Mouse (Mus musculus): ENCODE data around the gene Slc24a3. TPM values are rescaled to one million over a fixed set of nuclear protein-coding genes. Genes with fewer than 3 reads are reported as not detected.

Gene Slc24a3
- polyA plus RNA-seq, 1 experiment from 2014 or later, result 0.64 TPM

DNA sequence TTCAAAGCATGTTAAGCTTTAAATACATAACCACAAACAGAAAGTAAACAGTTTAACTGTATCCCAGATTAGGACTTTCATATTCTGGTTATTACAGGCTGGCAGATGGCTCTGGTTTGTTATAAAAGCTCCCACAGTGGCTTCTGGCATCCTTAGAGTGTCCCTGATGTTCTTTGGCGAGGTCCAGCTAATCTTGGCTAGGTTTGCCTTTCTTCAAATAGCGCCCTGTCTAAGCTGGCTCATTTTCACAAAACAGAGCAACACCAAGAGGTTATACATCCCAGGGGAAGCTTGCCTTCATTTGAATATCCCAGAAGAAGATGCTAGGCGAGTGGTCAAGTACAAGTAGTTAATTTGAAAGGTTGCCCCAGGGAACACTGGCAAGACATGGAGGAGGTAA, 354.5 kb downstream of the Slc24a3 start:
- Histone ChIP-seq H3K27me3 (ENCODE audit: low read depth, poor library complexity, severe bottlenecking) (no peaks in the 10 kb centered on the region), H3K4me3 (no peak overlapping the region), H3K27ac (replicated peaks) (no peak overlapping the region), H3K9me3 (replicated peaks) (no peaks in the 10 kb centered on the region), H3K4me1 (no peaks in the 10 kb centered on the region), H3K36me3 (no peaks in the 10 kb centered on the region)
- DNase-seq (ENCODE audit: low spot score), result no peak
- WGBS, result 77% methylated on average over 3 of the region's 3 CpGs

DNA sequence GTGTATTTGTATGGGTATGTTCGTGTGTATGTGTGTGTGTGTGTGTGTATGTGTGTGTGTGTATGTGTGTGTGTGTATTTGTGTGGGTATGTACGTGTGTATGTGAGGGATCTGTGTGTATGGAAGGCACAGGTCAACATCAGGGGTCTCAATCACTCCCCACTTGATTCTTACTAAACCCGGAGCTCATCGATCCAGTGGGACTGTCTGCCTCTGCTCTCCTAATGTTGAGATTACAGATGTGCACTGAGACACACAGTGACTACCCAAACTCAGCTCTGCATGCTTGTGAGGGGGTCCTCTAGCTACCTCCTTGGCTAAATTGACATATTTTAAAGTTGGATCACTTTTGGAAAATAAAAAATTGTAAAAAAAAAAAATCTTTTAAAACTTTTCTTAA, 355.8 kb downstream of the Slc24a3 start:
- no peak for DNase-seq (ENCODE audit: low spot score)
- no peaks in the 10 kb centered on the region for H3K4me1 ChIP-seq
- H3K9me3 ChIP-seq (replicated peaks), result no peaks in the 10 kb centered on the region
- no peak overlapping the region for H3K4me3 ChIP-seq
- WGBS, result 82% methylated on average over 4 of the region's 4 CpGs
- H3K27me3 ChIP-seq (ENCODE audit: low read depth, poor library complexity, severe bottlenecking), result no peaks in the 10 kb centered on the region
- H3K27ac ChIP-seq (replicated peaks), result no peak overlapping the region
- no peaks in the 10 kb centered on the region for H3K36me3 ChIP-seq

GRCm38 (mm10) chr2:145527151-145527550, 359.6 kb downstream of the Slc24a3 start:
- H3K27me3 ChIP-seq (ENCODE audit: low read depth, poor library complexity, severe bottlenecking), result no peaks in the 10 kb centered on the region
- WGBS, result 78% methylated on average over 1 of the region's 1 CpGs
- H3K36me3 ChIP-seq, result no peaks in the 10 kb centered on the region
- H3K27ac ChIP-seq (replicated peaks), result no peak overlapping the region
- DNase-seq (ENCODE audit: low spot score), result no peak
- H3K9me3 ChIP-seq (replicated peaks), result no peaks in the 10 kb centered on the region
- no peak overlapping the region for H3K4me3 ChIP-seq
- no peaks in the 10 kb centered on the region for H3K4me1 ChIP-seq

DNA sequence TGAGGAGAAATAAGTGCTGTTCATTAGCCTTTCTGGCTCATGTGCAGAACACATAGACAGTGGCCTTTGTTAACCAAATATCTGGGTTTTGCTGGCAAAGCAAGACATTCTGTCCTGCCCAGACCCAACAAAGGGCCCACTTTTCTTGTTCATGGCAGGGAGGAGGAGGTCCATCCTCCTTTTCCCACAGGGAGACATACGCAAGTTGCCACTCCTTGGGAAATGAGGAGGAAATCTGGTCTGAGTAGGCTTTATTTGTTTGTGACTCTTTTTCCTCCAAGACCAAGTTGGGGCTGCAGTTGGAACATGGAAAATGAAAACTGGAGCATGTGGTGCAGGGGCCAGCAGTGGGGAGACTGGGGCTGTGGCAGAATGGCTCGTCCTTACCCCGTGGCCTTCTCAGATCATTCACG, 363.4 kb downstream of the Slc24a3 start:
- H3K27me3 ChIP-seq (ENCODE audit: low read depth, poor library complexity, severe bottlenecking), result no peaks in the 10 kb centered on the region
- DNase-seq (ENCODE audit: low spot score), result peak; percentile 14
- H3K36me3 ChIP-seq, result no peaks in the 10 kb centered on the region
- 0 out of 2 replicates have a peak overlapping the region, but pooled peaks have one; percentile 17 for H3K27ac ChIP-seq (replicated peaks)
- H3K9me3 ChIP-seq (replicated peaks), result no peaks in the 10 kb centered on the region
- H3K4me1 ChIP-seq, result no peaks in the 10 kb centered on the region
- WGBS, result 78% methylated on average over 4 of the region's 4 CpGs
- H3K4me3 ChIP-seq, result no peak overlapping the region

DNA sequence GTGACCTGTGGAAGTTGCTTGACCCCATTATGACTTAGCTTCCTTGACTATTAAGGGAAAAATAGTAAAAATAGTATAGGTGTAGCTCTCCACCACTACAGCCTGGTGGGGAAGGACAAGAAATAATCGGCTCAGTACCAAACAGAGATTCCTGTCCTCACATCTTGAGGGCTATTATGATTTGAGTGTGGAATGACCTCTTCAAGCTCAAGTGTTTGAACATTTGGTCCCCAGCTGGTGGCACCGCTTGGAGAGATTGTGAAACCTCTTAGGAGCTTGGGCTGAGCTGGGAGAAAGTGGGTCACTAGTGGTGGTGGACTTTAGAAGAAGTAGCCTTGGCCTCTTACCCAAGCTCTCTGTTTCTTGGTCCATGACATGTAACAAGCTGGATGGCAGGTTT, 365.5 kb downstream of the Slc24a3 start:
- no peak overlapping the region for H3K27ac ChIP-seq (replicated peaks)
- H3K9me3 ChIP-seq (replicated peaks), result no peaks in the 10 kb centered on the region
- H3K27me3 ChIP-seq (ENCODE audit: low read depth, poor library complexity, severe bottlenecking), result no peaks in the 10 kb centered on the region
- no peak for DNase-seq (ENCODE audit: low spot score)
- H3K4me3 ChIP-seq, result no peak overlapping the region
- 89% methylated on average over 2 of the region's 2 CpGs for WGBS
- H3K36me3 ChIP-seq, result no peaks in the 10 kb centered on the region
- no peaks in the 10 kb centered on the region for H3K4me1 ChIP-seq

DNA sequence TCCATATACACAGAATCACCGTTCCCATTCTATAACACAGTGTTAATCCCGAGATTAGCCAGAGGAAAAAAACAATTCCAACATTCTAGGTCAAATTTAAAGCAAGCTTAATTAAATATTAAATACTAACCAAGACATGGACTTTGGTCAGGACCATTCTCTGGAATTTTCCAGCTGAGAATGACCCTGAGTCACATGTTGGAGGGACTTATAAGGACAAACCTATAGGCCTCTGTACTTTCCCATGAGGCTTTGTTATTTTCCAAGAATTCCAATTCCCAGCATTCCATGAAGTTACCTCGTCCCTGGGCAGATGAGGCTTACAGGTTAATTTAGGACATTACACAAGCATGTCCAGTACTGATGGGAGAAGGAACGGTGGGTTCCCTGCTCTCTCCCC, 367.8 kb downstream of the Slc24a3 start:
- H3K9me3 ChIP-seq (replicated peaks), result no peaks in the 10 kb centered on the region
- no peak for DNase-seq (ENCODE audit: low spot score)
- H3K27ac ChIP-seq (replicated peaks), result no peak overlapping the region
- no peaks in the 10 kb centered on the region for H3K4me1 ChIP-seq
- 88% methylated on average over 4 of the region's 4 CpGs for WGBS
- no peaks in the 10 kb centered on the region for H3K27me3 ChIP-seq (ENCODE audit: low read depth, poor library complexity, severe bottlenecking)
- no peaks in the 10 kb centered on the region for H3K36me3 ChIP-seq
- H3K4me3 ChIP-seq, result no peak overlapping the region

DNA sequence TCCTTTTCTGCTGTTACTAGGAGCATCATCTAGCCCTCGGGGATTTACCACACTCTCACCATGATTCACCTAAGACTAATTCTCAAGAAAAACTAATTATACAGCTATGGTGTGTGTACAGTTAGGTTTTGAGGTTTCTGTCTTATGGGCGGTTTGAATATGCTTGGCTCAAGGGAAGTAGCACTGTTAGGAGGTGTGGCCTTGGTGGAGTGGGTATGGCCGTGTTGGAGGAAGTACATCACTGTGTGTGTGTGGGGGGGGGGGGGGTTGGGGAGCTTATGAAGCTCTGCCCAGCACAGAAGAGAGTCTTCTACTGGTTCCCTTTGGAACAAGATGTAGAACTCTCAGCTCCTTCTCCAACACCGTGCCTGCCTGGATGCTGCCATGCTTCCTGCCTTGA, 368.2 kb downstream of the Slc24a3 start:
- H3K9me3 ChIP-seq (replicated peaks), result no peaks in the 10 kb centered on the region
- DNase-seq (ENCODE audit: low spot score), result no peak
- H3K4me1 ChIP-seq, result no peaks in the 10 kb centered on the region
- no peak overlapping the region for H3K27ac ChIP-seq (replicated peaks)
- H3K4me3 ChIP-seq, result no peak overlapping the region
- WGBS, result 89% methylated on average over 4 of the region's 4 CpGs
- no peaks in the 10 kb centered on the region for H3K27me3 ChIP-seq (ENCODE audit: low read depth, poor library complexity, severe bottlenecking)
- no peaks in the 10 kb centered on the region for H3K36me3 ChIP-seq

DNA sequence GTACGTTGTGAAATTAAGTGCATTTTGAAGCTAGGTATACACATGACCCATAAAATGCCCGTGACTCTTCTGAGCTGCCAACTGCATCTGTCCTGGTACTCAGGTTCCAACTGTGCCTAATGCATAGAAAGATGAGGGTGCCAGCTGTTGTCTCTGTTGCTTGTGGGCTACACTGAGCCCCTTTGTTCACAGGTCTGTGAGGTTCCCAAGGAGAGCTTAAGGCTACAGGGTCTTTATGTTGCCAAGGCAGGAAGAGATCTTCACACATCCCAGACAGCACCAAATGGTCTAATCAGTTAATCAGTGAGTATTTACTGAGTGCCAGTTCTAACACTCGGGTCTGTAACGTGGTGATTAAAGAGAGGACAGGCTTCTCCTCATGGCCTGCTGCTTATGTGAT, 369.4 kb downstream of the Slc24a3 start:
- Histone ChIP-seq H3K36me3 (no peaks in the 10 kb centered on the region), H3K9me3 (replicated peaks) (no peaks in the 10 kb centered on the region), H3K4me3 (no peak overlapping the region), H3K4me1 (no peaks in the 10 kb centered on the region), H3K27me3 (ENCODE audit: low read depth, poor library complexity, severe bottlenecking) (no peaks in the 10 kb centered on the region), H3K27ac (replicated peaks) (no peak overlapping the region)
- 83% methylated on average over 4 of the region's 4 CpGs for WGBS
- no peak for DNase-seq (ENCODE audit: low spot score)

- H3K4me1 ChIP-seq, result no peaks in the 10 kb centered on the region
- no peak overlapping the region for H3K27ac ChIP-seq (replicated peaks)
- H3K27me3 ChIP-seq (ENCODE audit: low read depth, poor library complexity, severe bottlenecking), result no peaks in the 10 kb centered on the region
- WGBS, result 93% methylated on average over 1 of the region's 1 CpGs
- DNase-seq (ENCODE audit: low spot score), result no peak
- H3K36me3 ChIP-seq, result no peaks in the 10 kb centered on the region
- no peaks in the 10 kb centered on the region for H3K9me3 ChIP-seq (replicated peaks)
- H3K4me3 ChIP-seq, result no peak overlapping the region
Observed at GRCm38 (mm10) chr2:145541695-145542094, 374.1 kb downstream of the Slc24a3 start.

- no peaks in the 10 kb centered on the region for H3K4me1 ChIP-seq
- H3K9me3 ChIP-seq (replicated peaks), result no peaks in the 10 kb centered on the region
- H3K27ac ChIP-seq (replicated peaks), result no peak overlapping the region
- 71% methylated on average over 3 of the region's 3 CpGs for WGBS
- DNase-seq (ENCODE audit: low spot score), result no peak
- no peaks in the 10 kb centered on the region for H3K36me3 ChIP-seq
- H3K4me3 ChIP-seq, result no peak overlapping the region
- H3K27me3 ChIP-seq (ENCODE audit: low read depth, poor library complexity, severe bottlenecking), result no peaks in the 10 kb centered on the region
Observed at GRCm38 (mm10) chr2:145546071-145546470, 378.5 kb downstream of the Slc24a3 start.

DNA sequence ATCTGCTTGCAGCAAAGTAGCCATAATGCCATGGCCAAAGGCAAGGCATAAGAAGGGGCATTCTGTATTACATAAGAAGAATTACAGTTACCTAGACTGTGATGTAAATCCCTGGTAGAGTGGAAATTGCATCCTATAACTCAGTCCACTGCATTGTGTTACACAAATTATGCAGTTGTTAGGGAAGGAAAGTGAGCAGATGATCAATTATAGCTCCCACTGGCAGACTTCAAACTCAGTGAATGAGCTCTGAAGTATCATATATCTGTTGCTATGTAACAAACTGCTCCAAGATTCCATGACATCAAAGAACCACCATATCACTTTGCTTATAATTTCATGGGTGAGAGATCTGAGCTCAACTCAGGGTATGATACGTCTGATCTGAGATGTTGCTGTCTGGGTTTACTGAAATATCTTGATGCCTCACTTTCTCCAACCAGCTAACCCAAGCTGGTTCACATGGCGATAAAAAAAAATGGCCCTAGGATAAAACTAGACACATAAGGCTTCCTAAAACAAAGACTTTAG, 387.2 kb downstream of the Slc24a3 start:
- H3K4me1 ChIP-seq, result no peaks in the 10 kb centered on the region; the same call in 1 of the 2 replicates
- no peak overlapping the region for H3K27ac ChIP-seq (replicated peaks)
- H3K9me3 ChIP-seq (replicated peaks), result no peaks in the 10 kb centered on the region
- WGBS, result 93% methylated on average over 2 of the region's 2 CpGs
- H3K36me3 ChIP-seq, result no peaks in the 10 kb centered on the region
- H3K4me3 ChIP-seq, result no peak overlapping the region
- DNase-seq (ENCODE audit: low spot score), result no peak
- no peaks in the 10 kb centered on the region for H3K27me3 ChIP-seq (ENCODE audit: low read depth, poor library complexity, severe bottlenecking)

DNA sequence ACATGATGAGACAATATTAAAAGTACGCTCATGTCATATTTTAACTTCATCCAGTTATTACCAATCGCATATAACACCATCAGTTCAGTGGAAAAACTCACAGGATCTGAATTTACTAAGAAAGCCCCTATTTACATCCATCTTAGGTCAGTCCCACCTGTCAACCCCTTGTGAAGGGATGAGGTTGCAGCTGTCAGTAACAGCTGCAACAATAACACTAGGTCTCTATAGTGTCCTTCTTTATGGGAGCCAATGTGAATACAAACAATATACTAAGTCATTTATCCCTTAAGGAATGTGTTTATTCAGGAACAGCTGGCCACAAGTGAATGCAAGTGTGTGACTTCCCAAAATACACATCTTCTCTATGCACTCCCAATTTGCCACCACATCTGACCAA, 388.2 kb downstream of the Slc24a3 start:
- Histone ChIP-seq H3K36me3 (no peaks in the 10 kb centered on the region), H3K27ac (replicated peaks) (no peak overlapping the region), H3K9me3 (replicated peaks) (no peaks in the 10 kb centered on the region), H3K4me1 (no peaks in the 10 kb centered on the region; the same call in 1 of the 2 replicates), H3K27me3 (ENCODE audit: low read depth, poor library complexity, severe bottlenecking) (no peaks in the 10 kb centered on the region), H3K4me3 (no peak overlapping the region)
- DNase-seq (ENCODE audit: low spot score), result no peak
- WGBS, result 83% methylated on average over 2 of the region's 2 CpGs

DNA sequence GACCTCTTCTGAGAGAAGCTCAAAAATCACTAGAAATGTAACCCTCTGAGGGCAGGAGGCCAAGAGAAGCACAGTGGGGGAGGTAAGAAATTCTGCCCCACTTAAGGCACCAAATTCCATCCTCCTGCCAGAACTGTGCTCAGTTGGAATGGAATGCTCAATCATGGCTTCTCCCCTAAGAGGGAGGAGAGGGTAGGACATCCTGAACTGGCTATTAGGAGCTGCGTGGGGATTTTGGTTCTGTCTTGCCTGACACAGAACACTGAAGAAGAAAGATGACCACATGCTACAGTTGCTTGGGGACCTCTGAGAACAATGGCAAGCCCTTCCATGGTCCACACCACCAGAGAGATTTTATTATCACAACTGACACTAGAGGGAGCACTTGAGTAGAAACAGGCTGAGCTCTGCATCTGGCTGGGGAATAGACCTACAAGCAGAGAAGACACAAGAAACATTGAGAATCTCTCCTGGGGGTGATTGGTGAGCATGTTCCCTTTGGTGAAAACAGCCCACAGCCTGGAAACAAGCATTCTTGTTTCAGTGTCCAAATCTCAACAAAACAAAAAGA, 389.9 kb downstream of the Slc24a3 start:
- Histone ChIP-seq H3K9me3 (replicated peaks) (no peaks in the 10 kb centered on the region), H3K4me1 (no peaks in the 10 kb centered on the region; the same call in 1 of the 2 replicates), H3K27me3 (ENCODE audit: low read depth, poor library complexity, severe bottlenecking) (no peaks in the 10 kb centered on the region), H3K27ac (replicated peaks) (no peak overlapping the region), H3K4me3 (no peak overlapping the region), H3K36me3 (no peaks in the 10 kb centered on the region)
- peak; percentile 25 for DNase-seq (ENCODE audit: low spot score)
- whole genome bisulfite sequencing, result 29% methylated on average over 1 of the region's 1 CpGs

- Histone ChIP-seq H3K27me3 (ENCODE audit: low read depth, poor library complexity, severe bottlenecking) (no peaks in the 10 kb centered on the region), H3K9me3 (replicated peaks) (no peaks in the 10 kb centered on the region), H3K27ac (replicated peaks) (no peak overlapping the region), H3K4me3 (no peak overlapping the region), H3K4me1 (no peaks in the 10 kb centered on the region), H3K36me3 (no peaks in the 10 kb centered on the region)
- no peak for DNase-seq (ENCODE audit: low spot score)
Observed at GRCm38 (mm10) chr2:145562493-145562892, 394.9 kb downstream of the Slc24a3 start.

Data from midbrain, embryonic 10.5 days (tissue).